Mouse (Mus musculus): ENCODE measurements around the gene Hist2h2ab. TPM values are rescaled to one million over a fixed set of nuclear protein-coding genes. Genes with fewer than 3 reads are reported as not detected.

Hist2h2ab gene
- total and polyA plus RNA-seq, 2 experiments from 2014 or later, result 41.6 TPM; not detected in 1

DNA sequence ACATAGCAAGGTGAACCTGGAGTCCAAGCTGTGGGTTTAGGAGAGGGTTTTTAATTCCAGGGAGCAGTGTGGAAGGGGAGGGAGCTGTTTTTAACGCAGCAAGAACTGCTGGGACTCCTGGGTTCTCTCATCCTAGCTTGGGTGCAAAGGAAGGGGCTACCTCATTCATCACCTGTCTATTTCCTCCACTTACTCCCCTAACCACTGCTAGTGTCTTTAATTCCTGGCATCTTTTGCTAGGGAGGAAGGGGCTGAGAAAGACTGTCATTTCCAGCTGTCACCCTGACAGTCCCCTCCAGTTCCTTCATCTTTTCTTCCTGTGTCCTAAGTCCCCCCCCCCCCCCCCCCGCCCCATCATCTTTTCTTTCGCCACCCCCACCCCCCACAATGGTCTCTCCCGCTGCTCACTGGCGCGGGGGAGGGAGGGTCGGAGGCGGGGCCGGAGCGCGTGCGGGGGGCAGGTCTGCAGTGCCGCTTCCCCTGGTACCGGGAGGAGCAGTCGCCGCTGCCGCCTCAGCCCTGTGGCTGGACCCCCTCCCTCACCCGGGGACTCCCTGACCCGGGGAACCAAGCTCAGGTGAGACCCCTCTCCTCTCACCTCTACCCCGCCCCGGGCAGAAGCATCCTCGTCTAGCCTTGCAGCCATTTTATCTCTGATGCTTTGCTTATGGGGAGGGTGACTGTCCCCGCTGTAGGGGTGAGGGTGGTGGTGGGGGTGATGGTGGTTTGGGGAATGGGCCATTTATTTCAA is 38.8 kb upstream of the Hist2h2ab start, which contains the start of gene Sv2a:
Sv2a (plus strand) TSS at position 425 of the 751 bp plus-strand sequence.
- 0% methylated on average over 14 of the region's 23 CpGs for WGBS
- peak within 1 kb of the TSS; percentile 60 for H3K4me3 ChIP-seq (ENCODE audit: low read depth, low read length)
- peak within 1 kb of the TSS; percentile 44 for H3K9ac ChIP-seq (replicated peaks; ENCODE audit: low read depth, low read length)
- ATAC-seq (ENCODE audit: insufficient read depth, low read depth) (peak; percentile 52), DNase-seq (ENCODE audit: low spot score) (no peak)
- H3K4me2 ChIP-seq (ENCODE audit: low read depth, low read length), result peak within 1 kb of the TSS; percentile 74
- H3K27ac ChIP-seq (ENCODE audit: low read depth), result peak within 1 kb of the TSS; percentile 87
- H3K27me3 ChIP-seq (ENCODE audit: control insufficient read depth, insufficient read depth, low read length), result no peaks in the 10 kb centered on the region
- H3K9me3 ChIP-seq (replicated peaks; ENCODE audit: control insufficient read depth, low read length), result no peaks in the 10 kb centered on the region
- TF ChIP-seq EP300 (IDR thresholded peaks at IDR 0.05; ENCODE audit: low read depth) (no peak), CTCF (IDR thresholded peaks at IDR 0.05; ENCODE audit: low read depth) (no peak)
- H3K4me1 ChIP-seq (ENCODE audit: control insufficient read depth, insufficient read depth), result peaks cover 26% of the 10 kb centered on the region
- H3K36me3 ChIP-seq (replicated peaks; ENCODE audit: control insufficient read depth, insufficient read depth, low read length), result peaks cover 28% of the 10 kb centered on the region

DNA sequence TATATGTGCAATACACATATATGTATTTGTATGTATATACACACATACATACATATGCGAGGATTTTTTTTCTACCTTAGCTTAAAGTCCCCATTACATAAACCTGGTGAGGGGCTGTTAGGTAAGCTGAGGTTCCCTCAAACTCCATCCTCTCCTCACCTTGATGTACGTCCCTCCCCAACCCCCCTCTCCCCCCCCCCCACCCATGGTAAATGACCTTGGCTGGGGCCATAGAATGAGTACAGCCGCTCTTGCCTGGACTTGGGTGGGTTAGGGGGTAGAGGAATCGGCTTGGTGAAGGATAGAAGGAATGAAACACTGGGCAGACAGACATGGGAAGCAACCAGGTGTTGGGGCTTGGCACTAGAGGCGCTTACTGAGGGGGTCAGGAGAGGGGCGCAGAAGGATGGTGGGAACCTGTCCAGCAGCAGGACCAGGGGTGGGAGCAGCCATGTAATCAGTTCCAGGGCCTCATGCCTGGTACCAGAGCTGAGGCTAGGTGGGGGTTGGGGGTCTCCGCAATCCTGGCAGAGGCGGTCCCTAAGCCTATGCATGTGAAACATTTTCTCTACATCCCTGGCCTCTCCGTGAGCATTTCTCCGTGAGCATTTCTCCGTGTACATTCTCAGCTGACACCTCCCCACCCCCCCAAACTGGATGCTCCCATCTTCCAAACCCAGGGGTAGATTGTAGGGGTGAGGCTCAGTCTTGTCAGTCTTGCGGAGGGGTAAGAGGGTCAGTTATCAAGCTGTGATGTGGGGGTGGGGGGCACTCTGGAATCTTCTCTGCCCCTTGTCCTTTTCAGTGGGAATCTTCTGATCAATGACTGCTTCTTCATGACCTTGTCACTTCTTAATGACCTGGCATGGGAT is 37.9 kb upstream of the Hist2h2ab start:
- no peak for TF ChIP-seq EP300 (IDR thresholded peaks at IDR 0.05; ENCODE audit: low read depth)
- TF ChIP-seq CTCF (IDR thresholded peaks at IDR 0.05; ENCODE audit: low read depth), result no peak
- H3K9ac ChIP-seq (replicated peaks; ENCODE audit: low read depth, low read length), result peak overlapping the region; percentile 44
- DNase-seq (ENCODE audit: low spot score), result no peak

DNA sequence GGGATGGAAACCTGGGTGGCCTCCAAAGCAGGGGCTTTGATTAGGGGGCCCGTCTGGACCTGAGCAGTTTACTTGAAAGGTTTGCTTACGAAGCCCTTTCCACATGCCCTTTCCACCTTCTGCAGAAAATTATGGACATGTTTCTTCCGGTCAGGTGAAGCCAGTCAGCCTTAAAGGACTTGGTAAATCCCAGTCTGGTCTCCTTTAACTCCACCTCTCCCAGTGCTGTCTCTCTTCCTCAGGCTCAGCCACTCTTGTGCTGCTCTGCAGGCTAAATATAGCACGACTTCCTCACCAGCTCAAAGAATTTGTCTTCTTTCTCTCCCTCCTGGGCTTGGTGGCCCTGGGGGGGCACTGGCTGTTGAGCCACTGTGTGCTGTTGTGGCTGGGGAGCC is 37.3 kb upstream of the Hist2h2ab start:
- H3K4me2 ChIP-seq (ENCODE audit: low read depth, low read length), result peak overlapping the region; percentile 74
- no peaks in the 10 kb centered on the region for H3K27me3 ChIP-seq (ENCODE audit: control insufficient read depth, insufficient read depth, low read length)
- ATAC-seq (ENCODE audit: insufficient read depth, low read depth) (peak; percentile 61), DNase-seq (ENCODE audit: low spot score) (peak; percentile 74)
- H3K4me3 ChIP-seq (ENCODE audit: low read depth, low read length), result peak overlapping the region; percentile 60
- TF ChIP-seq CTCF (IDR thresholded peaks at IDR 0.05; ENCODE audit: low read depth) (no peak), EP300 (IDR thresholded peaks at IDR 0.05; ENCODE audit: low read depth) (no peak)
- H3K9me3 ChIP-seq (replicated peaks; ENCODE audit: control insufficient read depth, low read length), result no peaks in the 10 kb centered on the region
- H3K9ac ChIP-seq (replicated peaks; ENCODE audit: low read depth, low read length), result peak overlapping the region; percentile 44; the same call in 1 of the 2 replicates
- peaks cover 21% of the 10 kb centered on the region for H3K36me3 ChIP-seq (replicated peaks; ENCODE audit: control insufficient read depth, insufficient read depth, low read length)
- peak overlapping the region; percentile 87 for H3K27ac ChIP-seq (ENCODE audit: low read depth)
- H3K4me1 ChIP-seq (ENCODE audit: control insufficient read depth, insufficient read depth), result peaks cover 26% of the 10 kb centered on the region
- WGBS, result 10% methylated on average over 4 of the region's 4 CpGs

More for the DNA sequence above, 37.9 kb upstream of the Hist2h2ab start:
- Histone ChIP-seq H3K4me1 (ENCODE audit: control insufficient read depth, insufficient read depth) (peaks cover 26% of the 10 kb centered on the region), H3K4me3 (ENCODE audit: low read depth, low read length) (peak overlapping the region; percentile 60), H3K9me3 (replicated peaks; ENCODE audit: control insufficient read depth, low read length) (no peaks in the 10 kb centered on the region), H3K4me2 (ENCODE audit: low read depth, low read length) (peak overlapping the region; percentile 74), H3K36me3 (replicated peaks; ENCODE audit: control insufficient read depth, insufficient read depth, low read length) (peaks cover 19% of the 10 kb centered on the region), H3K27ac (ENCODE audit: low read depth) (peak overlapping the region; percentile 87), H3K27me3 (ENCODE audit: control insufficient read depth, insufficient read depth, low read length) (no peaks in the 10 kb centered on the region)
- WGBS, result 13% methylated on average over 12 of the region's 12 CpGs
- no peak; the same call in 1 of the 2 replicates for ATAC-seq (ENCODE audit: insufficient read depth, low read depth)

DNA sequence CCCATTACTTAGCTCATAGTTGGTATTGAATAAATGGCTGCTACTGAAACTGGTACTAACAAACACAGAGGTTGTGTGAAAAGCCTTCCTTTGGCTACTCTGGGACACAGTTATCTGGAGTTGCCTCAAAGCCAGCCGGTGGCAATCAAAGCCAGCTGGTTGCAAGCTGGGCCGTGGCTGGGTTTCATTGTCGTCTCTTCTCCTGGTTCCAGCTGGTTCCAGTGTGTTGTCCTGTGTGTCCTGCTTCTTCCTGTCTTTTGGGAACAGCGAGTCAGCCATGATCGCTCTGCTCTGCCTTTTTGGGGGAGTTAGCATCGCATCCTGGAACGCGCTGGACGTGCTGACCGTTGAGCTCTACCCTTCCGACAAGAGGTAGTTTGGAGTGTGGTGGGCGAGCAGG is 26.7 kb upstream of the Hist2h2ab start:
- Histone ChIP-seq H3K4me3 (ENCODE audit: low read depth, low read length) (no peak overlapping the region), H3K9ac (replicated peaks; ENCODE audit: low read depth, low read length) (no peak overlapping the region), H3K27me3 (ENCODE audit: control insufficient read depth, insufficient read depth, low read length) (no peaks in the 10 kb centered on the region), H3K27ac (ENCODE audit: low read depth) (no peak overlapping the region), H3K36me3 (replicated peaks; ENCODE audit: control insufficient read depth, insufficient read depth, low read length) (peaks cover 45% of the 10 kb centered on the region), H3K9me3 (replicated peaks; ENCODE audit: control insufficient read depth, low read length) (no peaks in the 10 kb centered on the region), H3K4me2 (ENCODE audit: low read depth, low read length) (no peak overlapping the region), H3K4me1 (ENCODE audit: control insufficient read depth, insufficient read depth) (peaks cover 10% of the 10 kb centered on the region)
- ATAC-seq (ENCODE audit: insufficient read depth, low read depth), result no peak
- WGBS, result 60% methylated on average over 12 of the region's 12 CpGs
- no peak for DNase-seq (ENCODE audit: low spot score)
- TF ChIP-seq EP300 (IDR thresholded peaks at IDR 0.05; ENCODE audit: low read depth) (no peak), CTCF (IDR thresholded peaks at IDR 0.05; ENCODE audit: low read depth) (no peak)

DNA sequence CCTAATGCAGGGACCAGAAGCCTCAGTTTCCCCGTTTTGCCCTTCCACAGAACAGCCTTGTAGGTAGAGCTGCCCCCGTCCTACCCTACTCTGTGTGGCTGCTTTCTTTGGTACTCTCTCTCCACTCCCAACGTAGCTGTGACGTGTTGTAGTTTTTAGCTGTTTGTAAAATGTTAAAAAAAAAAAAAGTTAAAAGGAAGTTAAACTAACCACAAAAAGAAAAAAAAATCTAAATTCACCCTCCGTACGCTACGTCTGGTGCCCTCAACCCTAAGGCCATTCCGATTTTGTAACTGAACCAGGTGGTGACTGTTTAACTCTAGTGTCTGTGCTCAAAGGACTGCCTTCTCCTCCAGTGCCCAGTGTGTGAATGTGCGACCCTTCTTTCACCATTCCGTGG is 24.7 kb upstream of the Hist2h2ab start:
- no peak for ATAC-seq (ENCODE audit: insufficient read depth, low read depth)
- H3K36me3 ChIP-seq (replicated peaks; ENCODE audit: control insufficient read depth, insufficient read depth, low read length), result peaks cover 30% of the 10 kb centered on the region
- 88% methylated on average over 10 of the region's 10 CpGs for WGBS

More for the DNA sequence above, 24.7 kb upstream of the Hist2h2ab start:
- Histone ChIP-seq H3K27ac (ENCODE audit: low read depth) (no peak overlapping the region), H3K4me2 (ENCODE audit: low read depth, low read length) (no peak overlapping the region), H3K27me3 (ENCODE audit: control insufficient read depth, insufficient read depth, low read length) (no peaks in the 10 kb centered on the region), H3K9ac (replicated peaks; ENCODE audit: low read depth, low read length) (no peak overlapping the region), H3K4me3 (ENCODE audit: low read depth, low read length) (no peak overlapping the region), H3K9me3 (replicated peaks; ENCODE audit: control insufficient read depth, low read length) (no peaks in the 10 kb centered on the region), H3K4me1 (ENCODE audit: control insufficient read depth, insufficient read depth) (peaks cover 13% of the 10 kb centered on the region)
- no peak for DNase-seq (ENCODE audit: low spot score)
- TF ChIP-seq CTCF (IDR thresholded peaks at IDR 0.05; ENCODE audit: low read depth) (no peak), EP300 (IDR thresholded peaks at IDR 0.05; ENCODE audit: low read depth) (no peak)
